Mouse (Mus musculus) right cerebral cortex, postnatal 10 days (tissue): ENCODE measurements around the gene C77080.

Source experiments
- DNase-seq, 2 experiments: peaks; one replicate each; pipeline ENCODE4 v3.0.0; 2021; ENCODE audit warnings: low spot score in 2 of 2

Gene C77080

DNA sequence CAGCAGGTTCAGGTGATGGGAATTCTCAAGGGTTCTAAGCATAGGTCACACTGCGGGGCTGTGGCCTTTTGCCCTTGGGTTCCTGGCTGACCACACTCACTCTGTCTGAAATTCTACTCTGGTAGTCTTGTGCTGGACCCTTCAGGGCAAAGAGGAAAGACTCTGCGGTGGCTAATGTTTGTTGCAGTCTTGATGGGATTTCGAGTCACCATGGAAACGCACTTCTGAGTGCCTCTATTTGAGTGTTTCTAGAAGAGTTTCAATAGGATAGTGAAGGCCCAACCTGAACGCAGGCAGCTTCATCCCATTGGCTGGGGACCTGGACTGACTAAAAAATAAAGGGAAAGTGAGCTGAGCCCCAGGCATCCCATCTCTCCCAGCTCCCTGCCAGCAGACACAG, 5.6 kb upstream of the C77080 start:
- no peak for DNase-seq

DNA sequence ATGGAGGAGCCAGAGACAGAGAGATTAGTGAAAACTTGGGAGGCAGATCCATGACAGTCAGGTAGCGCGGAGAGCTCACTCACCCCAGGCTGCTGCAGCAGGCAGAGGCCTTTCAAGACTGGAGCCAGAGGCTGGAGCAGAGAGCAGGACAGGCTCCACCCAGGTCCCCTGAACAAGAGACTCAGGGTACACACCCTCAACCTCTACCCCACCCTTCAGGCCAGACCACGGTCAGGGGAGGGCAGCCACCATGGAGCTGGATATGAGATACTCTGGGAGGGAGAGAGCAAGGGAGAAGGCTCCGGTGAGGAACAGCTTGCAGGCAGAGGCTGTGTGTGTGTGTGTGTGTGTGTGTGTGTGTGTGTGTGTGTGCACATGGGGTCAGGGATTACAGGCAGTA, 5.0 kb upstream of the C77080 start:
- no peak for DNase-seq

DNA sequence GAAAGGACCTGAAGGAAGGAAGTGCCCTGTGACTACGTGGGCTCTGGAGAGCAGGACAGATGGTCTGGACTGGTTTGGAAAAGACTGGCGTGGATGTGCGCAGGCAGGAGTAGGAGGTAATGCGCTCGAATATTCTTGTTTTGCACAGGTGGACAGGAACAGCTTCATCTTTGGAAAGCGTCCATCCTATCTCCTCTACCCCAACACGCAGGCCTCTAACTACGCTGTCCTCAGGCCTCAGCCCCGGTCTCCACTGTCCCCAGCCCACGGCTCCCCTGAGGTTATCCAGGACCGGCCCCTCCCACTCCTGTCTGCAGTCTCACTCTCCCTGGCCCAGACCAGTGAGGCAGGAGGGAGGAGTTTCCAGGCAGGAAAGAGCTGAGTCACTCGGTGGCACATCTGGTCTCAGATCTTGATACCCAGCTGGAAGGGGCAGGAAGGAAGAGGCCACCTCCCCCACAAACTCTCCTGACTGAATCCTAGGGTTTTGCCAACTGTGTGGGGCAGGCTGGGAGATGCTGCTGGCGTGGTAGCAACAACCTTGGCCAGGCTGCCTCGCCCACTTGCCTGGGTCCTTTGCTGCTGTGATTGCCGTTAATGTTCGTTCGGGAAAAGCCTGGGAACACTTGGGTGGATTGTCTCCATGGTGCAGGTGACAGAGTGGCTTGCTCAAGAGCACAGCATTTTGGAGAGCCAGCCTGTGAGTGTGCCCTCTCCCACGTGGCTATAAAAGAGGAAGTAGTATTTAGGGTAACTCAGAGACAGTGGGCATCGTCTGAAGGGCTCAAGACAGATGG, 2.2 kb upstream of the C77080 start:
- no peak for DNase-seq

DNA sequence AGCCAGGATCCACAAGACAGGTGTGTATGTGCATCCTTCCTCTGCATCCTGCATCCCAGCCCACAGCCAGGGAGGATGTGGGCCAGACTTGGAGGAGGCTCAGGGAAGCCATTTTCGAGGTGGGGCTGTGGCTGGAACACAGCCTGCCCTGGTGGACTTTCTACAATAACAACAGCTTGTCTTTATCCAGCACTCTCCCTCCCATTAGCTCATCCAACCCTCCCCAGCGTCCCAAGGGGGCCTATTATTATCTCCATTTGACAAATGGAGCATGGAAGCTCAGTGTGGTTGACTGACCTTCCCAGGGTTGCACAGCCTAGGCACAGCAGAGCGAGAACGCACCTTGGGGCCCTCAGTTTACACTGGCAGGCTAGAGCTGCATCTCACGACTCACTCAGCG, 526 bp downstream of the C77080 start:
- DNase-seq = no peak

DNA sequence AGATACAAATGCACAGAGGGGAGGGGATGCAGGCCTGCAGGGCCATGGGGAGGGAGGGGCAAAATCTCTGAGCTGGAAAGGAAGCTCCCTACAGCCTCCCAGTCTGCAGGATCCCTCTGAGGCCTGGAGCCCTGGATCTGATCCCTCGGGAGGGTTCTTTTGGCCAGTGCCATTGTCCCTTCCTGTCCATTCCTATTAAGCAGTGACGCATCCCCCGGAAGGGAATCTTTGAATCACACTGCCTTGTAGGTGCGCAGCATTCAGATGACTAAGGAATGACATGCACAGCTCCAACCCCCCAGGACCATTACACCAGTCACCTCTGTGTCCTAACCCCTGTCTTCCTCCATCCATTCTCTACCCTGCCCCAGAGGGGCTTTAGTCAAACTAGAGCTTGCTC, 2.1 kb downstream of the C77080 start:
- DNase-seq = no peak

DNA sequence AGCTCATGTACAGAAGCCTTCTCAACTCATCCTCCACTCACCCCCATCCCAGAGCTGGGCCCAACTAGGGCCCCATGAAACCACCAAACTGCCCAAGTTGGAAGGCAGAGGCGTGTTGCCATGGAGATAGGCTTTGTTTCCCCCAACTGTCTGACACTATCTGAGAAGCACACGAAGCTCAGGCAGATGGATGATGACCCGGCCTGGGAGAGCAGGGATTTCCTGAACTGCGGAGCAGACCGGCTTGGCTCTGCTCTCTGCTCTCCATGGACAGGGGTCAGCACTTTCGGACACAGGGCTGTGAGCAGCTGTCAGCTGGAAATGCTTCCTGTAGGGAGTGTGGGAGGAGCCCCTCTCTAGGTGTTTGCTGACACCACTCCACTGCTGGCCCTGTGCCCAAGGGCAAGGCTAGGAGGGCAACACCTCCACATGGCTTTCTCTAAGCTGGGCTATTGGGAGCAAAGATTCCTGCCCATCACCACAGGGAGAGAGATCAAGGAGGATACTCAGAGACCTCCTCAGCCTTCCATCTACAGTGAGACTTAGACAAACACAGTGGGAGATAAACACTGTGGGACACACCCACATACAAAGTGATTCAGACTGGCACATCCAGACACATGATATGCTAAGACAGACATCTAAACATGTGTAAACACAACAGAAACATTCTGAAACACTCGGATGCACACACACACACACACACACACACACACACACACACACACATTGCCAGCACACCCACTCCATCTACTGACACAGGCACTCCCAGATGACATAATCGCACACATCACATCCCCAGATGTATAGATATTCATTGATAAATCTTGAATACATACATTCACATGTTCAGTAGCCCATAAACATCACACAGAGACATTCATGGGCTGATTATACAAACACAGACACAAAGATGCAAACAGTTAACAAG, 4.5 kb downstream of the C77080 start:
- DNase-seq = no peak

DNA sequence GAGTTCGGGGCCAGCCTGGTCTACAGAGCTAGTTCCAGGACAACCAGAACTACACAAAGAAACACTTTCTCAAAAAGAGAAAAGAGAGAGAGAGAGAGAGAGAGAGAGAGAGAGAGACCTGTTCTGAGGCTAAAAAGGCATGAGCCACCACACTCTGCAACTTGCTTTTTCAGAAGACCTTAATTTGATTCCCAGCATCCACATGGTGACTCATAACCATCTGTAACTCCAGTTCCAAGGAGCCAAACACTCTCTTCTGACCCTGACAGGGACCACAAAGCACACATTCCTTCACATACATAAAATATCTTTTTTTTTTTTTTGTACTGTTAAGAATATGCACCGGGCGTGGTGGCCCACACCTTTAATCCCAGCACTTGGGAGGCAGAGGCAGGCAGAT, 6.6 kb downstream of the C77080 start:
- DNase-seq = no peak

DNA sequence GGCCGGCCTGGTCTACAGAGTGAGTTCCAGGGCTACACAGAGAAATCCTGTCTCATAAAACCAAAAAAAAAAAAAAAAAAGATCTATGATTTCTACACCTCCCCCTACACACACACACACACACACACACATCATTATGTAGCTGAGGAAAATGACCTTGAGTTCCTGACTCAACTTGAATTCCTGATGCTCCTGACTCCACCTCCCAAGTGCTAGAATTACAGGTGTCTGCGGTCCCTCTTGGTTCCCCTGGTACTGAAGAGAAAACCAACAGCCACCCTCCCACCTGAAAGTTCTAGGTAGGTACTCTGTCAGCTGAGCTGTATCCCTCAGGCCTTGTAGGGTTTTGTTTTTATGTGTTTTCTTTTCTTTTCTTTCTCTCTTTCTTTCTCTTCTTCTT, 8.7 kb downstream of the C77080 start:
- no peak for DNase-seq

DNA sequence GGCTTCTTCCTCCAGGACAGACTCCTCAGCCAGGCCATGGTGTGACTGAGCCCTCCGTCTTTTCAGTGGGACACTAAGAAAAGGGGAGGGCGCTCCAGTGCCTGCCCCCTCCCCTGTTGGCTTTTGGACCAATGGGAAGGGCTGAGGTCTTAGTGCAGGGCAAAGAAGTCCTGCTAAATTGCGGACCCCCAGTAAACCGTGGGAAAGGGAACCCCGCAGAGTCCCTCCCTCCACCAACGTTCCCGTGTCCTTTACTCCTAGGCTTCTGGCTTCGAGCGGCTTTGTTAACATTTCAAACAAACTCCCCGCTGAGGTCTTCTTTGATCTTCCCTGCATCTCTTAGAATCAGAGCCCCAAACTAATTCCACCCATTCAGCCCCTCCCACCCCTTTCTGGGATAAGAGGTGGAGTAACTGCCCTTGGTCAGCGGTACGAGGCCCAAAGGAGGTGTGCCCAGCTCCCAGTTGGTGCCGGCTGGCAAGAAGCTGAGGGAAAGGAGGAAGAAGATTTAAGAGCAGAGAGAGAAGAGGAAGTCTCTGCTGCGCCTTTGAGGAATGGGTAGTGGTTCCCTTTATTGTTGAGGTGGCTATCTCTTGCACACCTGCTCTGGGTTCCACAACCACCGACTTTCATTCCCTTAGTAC, 9.6 kb downstream of the C77080 start:
- no peak for DNase-seq

DNA sequence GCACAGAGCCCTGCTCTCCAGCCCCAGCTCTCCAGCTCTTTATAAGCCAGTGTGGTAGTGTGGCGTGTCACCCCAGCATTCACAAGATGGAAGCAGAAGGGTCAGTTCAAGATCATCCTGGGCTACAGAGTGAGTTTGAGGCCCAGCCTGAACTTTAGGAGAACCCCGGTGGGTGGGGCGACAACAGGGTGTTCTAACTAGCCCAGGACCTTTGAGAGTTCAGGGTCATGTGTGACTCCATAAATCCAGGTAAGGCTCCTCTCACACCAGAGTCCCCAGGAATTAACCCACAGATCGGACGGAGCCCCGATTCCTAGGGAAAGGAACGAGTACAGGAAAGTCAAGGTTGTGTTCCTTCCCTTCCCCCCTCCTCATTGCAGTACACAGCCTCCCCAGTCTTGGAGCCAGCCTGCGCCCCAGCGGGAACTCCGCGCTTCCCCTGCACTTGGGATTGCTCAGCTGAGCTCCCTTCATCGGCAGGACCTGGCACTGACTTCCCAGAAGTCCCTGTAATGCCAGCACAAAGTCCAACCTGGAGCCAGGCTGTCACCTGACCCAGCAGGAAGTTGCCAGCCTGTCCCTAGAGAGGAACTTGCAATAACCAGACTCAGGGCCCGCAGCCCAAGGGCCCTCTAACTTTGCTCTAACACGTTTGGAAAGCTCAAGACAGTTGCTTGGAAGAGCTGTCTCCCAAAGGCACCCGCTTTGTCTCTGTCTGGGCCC, 10.3 kb downstream of the C77080 start:
- DNase-seq = no peak

DNA sequence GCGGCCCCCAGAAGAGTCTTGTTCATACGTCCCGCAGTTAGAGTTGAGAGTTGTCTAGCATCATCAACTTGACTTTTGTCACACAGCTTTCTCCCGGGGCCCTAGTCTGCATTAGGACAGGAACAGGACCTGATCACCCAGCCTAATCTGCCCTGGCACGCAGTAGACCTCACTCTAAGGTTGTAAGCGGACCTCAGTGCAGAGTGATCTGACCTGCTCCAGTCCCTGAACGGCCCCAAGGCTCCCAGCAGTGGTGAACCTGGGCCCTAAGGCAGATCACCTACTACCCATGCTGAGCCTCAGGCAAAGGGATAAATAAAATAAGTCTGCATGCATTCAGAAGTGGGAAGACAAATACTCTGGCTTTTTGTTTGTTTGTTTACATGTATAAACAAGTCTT, 11.9 kb downstream of the C77080 start:
- no peak for DNase-seq

DNA sequence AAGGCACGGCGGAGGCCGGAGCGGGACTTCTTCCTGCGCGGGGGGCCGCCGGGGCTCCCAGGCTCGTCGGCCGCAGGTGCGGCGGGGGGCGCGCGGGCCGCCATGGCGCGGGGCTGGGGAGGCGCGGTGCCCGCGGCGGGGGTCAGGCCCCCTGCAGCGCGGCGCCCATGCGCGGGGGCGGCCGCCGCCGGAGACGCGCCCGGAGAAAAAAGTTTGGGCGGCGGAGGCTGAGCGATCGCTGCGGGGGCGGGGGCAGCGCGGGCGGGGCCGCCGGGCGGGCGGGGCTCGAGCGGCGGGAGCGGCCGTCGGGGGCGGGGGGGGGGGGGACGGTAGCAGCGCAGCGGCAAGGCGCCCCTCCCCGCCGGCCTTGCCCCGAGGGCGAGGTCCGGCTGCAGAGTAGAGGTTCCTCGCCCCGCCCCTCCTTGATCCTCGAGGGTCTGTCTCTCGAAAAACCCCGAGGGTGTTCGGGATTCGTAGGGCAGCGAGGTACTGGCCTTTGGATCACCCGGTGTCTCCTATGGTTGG, 12.9 kb downstream of the C77080 start:
- DNase-seq = no peak

DNA sequence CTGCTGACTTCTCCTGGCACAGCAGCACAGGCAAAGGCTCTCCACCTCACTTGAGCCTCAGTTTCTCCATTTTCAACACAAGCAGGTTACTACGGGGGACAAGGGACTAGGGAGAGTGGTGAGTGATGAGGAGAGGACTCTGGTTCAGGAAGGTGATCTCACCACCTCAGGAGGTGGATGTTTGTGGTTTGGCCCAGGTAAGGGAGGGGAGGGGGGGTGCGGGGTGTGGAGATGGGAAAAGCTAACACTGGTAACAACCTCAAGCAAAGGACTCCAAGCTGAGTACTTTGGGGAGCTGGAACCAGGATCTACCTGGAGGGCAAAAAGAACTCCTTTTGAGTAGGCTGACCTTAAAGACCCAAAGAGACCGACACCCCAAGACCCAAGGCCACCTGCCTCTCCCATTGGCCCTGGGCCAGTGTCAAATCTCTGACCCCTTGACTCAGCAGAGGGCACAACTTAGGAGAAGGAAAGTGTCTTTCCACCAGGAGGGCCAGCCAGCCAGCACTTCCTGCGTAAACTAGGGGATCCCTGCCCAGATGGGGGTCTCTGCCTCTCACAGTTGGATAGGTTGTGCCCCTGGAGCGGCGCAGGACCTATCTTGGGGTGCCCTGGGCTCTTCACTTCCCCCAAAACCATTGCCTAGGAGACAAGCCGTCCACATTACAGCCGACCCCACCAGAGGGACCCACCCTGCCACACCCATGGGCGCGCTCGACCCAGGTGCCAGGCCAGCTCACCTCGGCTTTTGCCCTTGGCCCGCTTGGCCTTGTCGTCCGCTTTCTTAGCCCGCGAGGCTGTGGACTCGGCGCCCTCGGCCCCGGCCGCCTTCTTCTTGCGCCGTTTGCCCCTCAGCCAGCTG, 13.6 kb downstream of the C77080 start:
- no peak for DNase-seq

DNA sequence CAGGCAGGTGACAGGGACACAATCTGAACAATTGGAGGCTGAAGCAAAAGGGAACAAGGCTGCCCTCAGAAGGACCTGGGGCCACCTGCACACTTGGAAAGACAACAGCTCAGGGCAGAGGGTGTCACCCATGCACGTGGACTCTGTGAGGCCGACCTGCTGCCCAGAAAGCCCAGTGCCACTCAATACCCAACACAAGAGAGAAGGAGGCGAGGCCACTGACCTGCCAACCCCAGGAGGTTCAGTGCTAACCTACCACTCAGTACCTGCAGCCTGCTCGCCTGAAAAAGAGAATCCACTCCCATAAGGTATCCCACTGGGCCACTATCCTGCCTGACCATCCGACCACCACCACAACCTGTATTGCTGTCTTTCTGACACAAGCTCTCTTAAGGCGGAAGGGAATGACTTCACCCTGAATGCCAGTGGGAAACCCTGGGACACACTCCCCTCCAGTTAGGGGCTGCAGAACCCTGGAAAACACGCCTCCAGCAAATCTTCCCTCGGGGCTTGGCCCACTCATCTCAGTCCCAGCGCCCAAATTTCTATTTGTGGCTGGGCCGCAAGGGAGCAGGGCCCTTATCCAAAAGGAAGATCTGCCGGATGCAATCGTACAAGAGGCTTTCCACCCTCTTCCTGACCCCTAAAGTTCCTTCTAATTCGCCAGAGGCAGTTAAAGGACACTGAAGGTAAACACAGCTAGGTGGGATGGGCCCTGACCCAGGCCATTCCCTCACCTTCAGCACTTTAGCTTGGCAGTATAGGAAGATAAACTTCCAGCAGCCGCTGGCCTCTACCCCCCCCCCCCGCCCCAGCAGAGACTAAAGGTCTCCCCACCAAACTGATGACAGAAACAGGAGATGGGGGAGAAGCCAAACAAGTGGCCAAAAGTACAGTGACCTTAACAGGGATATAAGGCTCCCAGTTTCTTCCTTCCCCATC, 14.6 kb downstream of the C77080 start:
- DNase-seq = no peak

DNA sequence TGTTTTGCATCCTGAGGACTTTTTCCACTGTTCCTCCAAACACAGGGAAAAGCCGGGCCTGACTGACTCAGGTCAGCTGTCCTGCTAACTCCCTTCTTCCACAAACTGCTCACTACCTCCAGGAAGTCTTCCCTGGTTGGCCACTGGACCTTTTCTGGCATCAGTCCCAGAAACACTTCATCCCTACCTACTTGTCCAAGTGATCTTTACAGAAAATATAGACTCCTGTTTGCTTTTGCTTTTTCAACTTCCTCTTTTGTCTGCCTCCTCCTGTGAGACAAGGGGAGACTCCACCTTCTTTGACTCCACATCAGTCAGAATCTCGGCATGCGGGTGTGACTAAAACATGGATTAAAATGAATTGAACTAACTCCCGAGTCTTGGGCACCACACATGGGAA, 16.4 kb downstream of the C77080 start:
- no peak for DNase-seq

DNA sequence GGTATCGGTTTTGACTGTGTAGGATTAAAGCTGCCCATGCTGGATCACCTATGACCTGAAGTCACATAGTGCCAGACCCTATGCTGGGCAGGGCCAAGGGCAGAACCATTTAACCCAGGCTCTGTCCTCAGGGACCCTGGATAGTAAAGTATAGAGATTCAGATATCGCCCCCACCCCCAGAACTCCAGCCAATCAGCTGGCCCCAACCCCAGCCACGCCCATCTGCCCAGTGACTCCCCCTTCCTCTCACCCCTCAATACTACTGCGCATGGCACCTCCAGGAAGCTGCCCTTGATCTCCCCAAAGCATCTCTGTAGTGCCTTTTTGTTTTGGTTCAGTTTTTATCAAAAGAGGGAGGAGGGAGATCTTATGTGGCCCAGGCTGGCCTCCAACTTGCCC, 18.4 kb downstream of the C77080 start:
- no peak for DNase-seq

DNA sequence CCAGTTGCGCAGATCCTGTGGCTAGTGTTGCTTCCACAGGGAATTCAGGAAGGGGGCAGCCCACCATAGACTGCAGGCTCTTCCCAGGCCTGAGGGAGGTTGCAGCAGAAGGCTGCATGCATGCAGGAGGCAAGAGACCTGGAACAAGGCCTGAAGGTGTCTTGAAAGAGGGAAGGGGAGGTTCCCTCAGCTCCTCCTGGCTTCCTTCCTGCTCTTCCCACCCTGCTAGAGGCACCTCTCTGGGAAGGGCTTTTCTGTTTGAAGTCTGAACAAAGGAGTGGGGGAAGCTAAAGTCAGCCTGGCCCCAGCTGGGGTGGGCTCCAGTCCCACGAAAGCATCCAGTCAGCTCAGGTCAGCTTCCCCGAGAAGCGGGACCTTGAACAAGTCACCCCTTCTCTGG, 18.9 kb downstream of the C77080 start:
- no peak for DNase-seq

DNA sequence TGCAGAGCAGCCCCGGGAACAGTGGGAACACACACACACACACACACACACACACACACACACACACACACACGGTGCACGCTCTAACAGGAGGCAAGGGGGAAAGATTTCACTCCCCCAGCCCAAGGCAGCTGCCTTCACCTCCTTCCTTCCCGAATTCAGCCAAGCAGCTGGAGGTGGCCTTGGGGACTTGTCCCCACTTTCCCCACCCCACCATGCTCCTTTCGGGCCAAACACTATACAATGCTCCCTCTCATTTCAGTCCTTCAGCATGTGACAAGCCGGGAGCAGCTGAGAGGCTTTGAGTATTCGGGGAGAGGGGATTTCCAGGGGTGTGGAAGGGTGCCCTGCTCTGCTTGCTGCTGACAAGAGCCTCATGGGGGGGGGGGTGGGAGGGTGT, 19.3 kb downstream of the C77080 start:
- peak in 1 of 2 experiments; percentile 47 for DNase-seq

DNA sequence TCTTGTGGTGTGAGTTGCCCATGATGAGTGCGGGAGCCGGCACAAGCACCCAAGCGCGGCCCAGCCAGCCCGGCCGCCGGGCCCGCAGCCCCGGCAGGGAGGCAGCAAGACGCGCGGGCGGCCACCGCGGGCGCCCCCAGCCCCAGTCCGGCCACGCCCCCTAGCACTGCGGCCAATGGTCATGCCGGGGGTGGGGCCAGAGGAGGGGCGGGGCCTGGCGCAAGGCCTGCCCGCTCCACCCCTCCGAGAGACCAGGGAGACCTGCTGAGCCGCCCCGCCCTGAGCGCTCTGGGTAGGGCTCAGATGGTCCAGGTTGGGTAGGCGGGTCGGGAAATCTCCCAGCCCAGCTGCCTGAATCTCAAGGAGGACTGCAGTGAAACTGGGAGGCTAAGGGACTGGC, 22.1 kb downstream of the C77080 start:
- DNase-seq = peak; percentile 80 to 83
